Mouse (Mus musculus): ENCODE measurements around the gene Taf11.
A peak's percentile ranks its signal among the peaks of the same experiment; 100 is the strongest.

The Taf11 gene

DNA sequence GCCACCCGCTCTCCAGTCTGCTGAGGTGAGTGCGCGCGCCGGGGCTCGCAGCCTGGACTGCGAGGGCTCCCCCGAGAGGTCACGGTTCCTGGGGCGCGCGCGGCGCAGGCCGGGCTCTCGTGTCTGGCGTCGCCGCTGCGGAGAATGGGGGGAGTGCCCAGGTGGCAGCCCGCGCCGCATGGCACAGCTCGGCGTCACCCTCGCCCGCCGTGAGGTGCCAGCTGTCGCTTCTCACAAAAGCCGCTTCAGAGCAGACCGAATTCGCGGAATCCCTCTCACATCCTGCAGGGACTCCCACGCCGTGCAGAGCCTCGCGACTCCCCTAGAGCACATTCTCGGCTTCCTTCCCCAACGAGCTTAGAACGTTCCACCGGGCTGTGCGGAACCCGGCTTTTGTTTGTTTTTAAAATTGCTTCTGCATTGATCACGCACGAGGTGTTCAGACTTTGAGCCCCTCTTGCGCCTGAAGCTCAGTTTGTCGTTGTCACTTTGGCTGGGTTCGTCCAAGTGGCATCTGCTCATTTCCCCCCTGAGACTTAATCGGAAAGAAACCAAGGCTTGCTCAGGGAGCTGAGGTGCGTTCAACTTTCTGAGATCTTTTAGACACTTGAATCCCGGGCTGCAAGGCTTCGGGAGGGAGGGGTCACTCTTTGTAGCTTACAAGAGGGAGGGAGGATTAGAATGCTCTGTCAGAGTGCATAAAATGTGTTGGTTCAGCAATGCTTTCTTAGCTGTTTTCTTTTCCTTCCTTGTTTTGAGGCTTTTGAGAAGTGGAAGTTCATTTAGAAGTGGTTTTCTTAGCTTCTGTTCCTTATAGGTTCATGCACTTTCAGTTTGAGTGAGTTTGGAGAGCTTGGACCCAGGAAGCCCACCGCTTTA lies at the start of gene Taf11:
Taf11 (minus strand) TSS at position 223 of the 879 bp plus-strand sequence.
- DNase-seq (ENCODE audit: low spot score): peak; percentile 58

DNA sequence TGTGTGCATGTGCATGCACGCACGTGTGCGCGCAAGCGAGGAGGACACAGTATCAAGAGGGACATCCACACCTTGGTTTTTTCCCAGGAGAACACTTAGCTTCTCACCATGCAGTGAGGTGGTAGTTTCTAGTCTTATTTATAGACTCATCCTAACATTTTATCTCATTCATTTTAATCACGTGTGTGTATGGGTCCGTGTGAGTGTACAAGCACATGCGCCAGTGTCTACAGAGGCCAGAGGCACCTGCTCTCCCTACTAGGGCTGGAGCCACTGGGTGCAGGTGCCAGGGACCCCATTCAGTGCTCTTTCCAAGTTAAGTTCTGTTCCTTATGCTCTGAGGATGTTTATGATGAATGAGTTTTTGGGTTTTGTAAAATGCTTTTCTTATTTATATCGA lies 48.0 kb upstream of the Taf11 start:
- no peak for DNase-seq (ENCODE audit: low spot score)

DNA sequence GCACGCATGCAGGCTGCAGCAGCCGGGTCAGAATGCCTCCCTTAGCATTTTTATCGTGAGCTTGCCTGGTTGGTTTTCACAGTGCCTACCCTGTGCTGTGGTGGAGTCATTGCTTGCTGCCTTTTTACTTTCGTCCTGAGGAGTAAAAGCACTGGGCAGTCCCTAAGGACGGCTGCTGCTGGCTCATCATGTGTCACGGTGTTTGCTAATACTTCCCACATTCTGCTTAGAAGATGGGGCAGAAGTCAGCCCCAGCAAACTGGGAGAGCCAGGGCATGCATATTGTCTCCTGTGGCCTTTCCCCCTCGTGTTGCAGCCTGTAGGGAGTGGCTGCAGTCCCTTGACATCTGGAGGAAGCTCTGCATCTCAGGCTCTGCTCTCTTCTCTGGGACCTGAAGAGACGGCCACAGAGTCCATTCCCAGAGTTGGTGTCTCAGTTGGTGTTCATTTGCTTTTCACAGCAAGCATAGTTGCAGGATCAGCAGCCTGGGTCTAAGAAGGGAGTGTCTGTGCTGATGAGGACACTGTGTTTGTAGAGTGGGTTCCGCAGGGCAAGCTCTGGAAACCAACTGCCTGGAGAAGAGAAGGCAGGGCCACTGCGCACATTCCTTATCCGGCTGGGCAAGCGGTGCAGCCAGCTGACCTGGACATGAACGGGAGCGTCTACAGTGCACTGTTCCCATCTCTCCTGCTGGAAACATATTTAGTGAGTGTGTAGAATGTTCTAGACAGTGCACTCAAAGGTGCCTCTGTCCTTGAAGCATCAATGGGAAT lies 45.2 kb upstream of the Taf11 start:
- DNase-seq (ENCODE audit: low spot score): peak; percentile 90

DNA sequence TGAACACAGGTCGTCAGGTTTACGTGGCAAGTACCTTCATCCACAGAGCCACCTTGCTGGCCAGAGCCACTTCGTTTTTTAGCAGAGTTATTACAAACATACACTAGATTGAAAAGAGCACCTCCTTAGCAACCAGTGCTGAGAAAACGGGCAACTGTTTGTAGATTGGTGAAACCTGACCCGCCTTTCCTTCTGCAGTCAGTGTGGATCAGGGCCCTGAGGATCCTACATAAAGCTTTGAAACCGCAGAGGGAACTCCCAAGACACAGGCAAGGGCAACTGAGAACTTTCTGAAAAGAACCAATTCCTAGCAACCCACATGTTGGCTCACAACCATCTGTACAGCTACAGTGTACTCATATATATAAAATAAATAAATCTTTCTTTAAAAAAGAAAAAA lies 43.5 kb upstream of the Taf11 start:
- no peak for DNase-seq (ENCODE audit: low spot score)

GRCm38 (mm10) chr17:27947155-27947554 lies 37.5 kb upstream of the Taf11 start:
- no peak for DNase-seq (ENCODE audit: low spot score)

GRCm38 (mm10) chr17:27946371-27946770 lies 36.7 kb upstream of the Taf11 start:
- DNase-seq (ENCODE audit: low spot score): peak; percentile 76

DNA sequence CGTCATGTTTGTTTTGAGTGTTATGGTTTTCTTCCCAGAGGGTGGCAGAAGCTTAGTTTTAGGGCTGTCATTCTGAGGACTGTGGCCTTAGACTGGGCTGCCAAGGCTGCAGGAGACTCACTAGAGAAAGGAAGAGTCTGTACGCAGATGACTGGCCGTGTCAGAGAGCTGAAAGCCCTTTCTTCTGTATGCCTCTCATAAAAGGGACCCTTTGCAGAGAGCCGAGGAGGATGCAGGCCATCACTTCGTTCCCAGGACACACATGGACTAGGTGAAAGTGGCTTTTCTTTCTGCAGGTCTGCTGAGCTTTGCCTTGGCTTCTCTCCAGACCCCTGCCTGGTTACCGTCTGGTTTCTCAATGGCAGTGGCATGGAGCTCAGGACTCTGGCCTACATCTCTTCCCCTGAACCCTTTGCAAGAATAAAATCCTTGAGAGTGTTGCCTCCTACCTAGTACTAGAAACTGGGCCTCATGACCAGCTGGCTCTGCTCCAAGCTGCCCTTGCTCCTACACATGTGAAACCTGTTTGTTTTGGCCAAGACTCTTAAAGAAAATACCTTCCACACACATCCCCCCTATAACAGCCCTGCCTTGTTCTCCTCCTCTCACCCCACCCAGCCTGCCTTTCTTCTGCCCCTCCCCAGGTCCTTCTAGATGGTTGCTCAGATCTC lies 36.0 kb upstream of the Taf11 start:
- peak; percentile 96 for DNase-seq (ENCODE audit: low spot score)

- no peak for DNase-seq (ENCODE audit: low spot score)
Measured at GRCm38 (mm10) chr17:27942131-27942530, 32.5 kb upstream of the Taf11 start.

DNA sequence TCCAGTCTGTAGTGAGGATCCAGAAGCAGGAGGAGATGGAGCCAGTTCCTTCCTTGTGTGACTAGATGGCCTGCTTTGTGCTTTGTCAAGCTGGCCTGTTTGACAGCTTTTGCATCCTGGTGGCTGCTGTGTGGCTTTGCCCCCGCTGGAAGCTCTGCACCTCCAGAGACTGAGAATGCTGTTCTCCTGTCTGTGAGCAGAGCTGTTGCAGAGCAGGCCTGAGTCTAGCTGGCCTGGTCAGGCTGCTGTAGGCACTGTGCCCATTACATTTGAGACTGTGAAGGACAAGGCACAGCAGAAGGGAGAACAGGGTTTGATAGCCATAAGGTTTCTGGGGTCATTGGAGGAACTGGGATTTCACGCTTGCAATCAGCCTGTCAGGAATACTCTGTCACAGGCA lies 32.1 kb upstream of the Taf11 start:
- peak; percentile 66 for DNase-seq (ENCODE audit: low spot score)

DNA sequence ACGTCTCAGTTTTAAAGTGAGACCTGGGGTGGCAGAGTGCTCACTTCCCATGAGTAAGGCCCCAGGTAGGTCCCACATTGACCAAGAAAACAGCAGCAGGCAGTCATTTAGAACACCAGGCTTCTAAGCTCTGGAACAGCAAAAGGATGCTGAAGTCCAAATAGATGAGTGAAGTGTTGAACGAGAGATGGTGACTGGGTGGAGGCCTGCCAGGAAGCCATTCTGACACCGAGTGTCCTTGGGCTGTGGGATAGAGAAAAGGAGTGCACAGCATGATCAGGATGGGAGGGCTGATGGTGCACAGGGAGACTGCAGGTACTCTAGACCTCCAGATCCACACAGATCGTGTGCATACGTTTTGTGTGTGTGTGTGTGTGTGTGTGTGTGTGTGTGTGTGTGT lies 31.5 kb upstream of the Taf11 start:
- DNase-seq (ENCODE audit: low spot score): no peak

DNA sequence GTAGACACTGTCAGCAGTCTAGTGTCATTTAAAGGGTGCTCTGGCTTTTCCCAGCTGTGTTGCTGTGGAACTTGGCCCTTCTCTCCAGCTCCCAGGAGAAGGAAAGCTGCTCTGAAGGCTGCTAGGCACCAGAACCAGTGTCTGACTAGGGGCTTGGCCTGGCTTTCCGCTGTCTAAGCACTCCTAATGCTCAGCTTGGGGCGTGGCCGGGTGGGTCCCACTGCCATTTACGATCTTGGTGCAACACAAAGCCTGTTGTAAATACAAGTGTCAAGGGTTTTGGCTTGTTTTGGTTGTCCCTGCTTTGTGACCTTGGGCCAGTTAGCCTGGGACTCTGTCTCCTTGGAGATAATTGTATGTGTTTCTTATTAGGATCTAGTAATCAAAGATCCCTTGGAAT lies 30.7 kb upstream of the Taf11 start:
- DNase-seq (ENCODE audit: low spot score): no peak

GRCm38 (mm10) chr17:27939028-27939427 lies 29.4 kb upstream of the Taf11 start:
- DNase-seq (ENCODE audit: low spot score): no peak

DNA sequence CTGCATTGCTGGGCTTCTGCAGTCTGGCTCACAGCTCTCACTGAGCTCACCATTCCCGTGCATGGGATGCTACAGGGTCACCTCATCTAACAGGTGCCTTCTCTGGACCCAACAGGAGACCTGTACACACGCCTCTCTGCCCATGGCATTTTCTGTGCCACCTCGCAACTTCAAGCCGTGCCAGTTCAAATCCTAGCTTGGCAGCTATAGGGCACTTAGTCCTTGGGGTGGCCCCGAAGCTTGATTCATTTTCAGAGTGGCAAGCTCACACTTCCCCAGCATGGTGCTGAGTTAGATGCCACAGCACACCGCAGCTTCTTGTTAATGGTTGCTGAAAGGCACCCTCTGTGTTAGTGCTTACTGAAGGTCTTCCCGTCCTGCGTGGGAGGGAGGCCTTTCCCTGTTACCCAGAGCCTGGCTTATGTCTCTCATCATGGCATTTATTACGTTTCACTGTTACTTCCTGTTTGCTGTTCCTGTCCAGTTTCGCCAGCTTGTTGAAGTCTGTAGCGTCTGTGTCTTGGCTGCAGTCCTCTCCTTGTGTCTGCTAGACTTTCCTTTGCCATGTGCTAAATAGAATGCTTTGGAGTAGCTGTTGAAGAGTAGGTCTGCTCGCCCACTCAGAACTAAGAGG lies 28.6 kb upstream of the Taf11 start:
- DNase-seq (ENCODE audit: low spot score): no peak

- DNase-seq (ENCODE audit: low spot score): no peak
Measured at GRCm38 (mm10) chr17:27937054-27937615, 27.5 kb upstream of the Taf11 start.

- DNase-seq (ENCODE audit: low spot score): no peak
Measured at GRCm38 (mm10) chr17:27935091-27935490, 25.4 kb upstream of the Taf11 start.

- peak; percentile 75 for DNase-seq (ENCODE audit: low spot score)
Measured at GRCm38 (mm10) chr17:27934136-27934910, 24.7 kb upstream of the Taf11 start.

DNA sequence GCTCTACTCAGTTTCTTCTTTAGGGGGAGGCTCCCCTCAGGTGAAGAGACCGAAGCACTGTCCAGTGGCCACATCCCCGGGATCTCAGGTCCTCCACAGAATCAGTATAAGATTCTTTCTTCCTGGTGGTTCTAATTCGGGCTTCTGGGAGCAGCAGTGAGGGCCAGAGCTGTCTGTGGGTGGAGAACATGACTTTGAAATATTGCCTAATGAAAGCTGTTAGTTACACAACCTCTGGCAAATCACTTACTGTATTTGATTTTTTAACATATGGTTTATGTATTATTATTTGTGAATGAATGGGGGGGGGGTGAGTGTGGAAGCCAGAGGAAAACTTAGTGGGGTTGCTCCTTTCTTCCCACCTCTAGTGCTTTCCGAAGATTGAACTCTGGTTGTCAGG lies 22.2 kb upstream of the Taf11 start:
- no peak for DNase-seq (ENCODE audit: low spot score)

DNA sequence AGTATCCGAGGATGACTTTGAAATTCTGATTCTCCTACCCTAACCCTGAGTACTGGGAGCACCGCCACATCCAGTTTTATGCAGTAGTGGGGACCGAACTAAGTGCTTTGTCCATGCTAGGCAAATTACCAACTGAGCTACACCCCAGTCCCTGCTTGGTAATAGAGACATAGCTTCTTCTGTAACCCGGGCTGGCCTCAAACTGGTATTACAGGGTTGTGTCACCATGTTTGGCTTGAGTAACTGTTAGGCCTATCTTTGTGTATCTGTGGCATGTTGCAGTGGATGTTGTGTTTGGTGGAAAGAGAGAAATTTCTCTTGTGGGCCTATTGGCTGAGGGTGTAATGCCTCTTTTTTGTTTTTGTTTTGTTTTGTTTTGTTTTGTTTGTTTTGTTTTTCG lies 20.6 kb upstream of the Taf11 start:
- DNase-seq (ENCODE audit: low spot score): peak; percentile 69

DNA sequence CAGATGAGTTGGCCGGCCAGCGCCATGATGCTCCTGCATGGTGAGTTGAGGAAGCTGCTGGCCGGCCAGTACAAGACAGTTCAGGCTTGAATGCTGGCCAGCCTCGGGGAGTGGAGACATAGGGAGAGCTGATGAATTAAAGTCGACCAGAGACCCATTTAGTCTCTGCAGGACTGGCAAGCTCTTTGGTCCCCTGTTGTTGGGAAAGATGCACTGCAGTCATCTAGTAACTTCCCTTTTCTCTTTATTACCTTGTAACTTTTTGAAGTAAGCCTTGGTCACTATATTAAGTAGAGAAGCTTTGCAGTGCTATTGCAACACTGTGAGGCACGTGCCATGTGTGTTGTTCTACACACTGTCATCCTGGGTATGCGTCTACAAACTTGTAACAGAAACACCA lies 15.9 kb upstream of the Taf11 start:
- DNase-seq (ENCODE audit: low spot score): no peak

DNA sequence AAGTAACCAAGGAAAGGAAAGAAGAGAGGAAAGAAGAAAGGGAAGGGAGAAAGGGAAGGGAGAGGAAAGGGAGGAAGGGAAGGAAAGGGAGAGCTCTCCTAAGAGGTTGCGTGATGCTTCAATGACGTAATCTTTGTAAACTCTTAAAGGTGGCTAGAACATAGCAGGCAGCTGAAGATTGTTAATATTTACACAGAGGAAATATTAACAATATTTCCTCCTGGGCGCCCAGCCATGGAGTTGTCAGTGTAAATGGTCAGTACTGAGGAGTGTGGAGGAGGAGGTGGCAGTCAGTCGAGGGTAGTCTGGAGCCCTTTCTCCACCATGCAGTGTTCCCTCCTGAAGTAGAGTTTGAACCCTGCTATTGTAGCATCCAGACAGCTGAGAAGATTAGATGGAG lies 15.4 kb upstream of the Taf11 start:
- DNase-seq (ENCODE audit: low spot score): no peak

GRCm38 (mm10) chr17:27922174-27922712 lies 12.6 kb upstream of the Taf11 start:
- DNase-seq (ENCODE audit: low spot score): no peak
